Mouse (Mus musculus): ENCODE measurements around the gene Trappc11. TPM values are rescaled to one million over a fixed set of nuclear protein-coding genes. Genes with fewer than 3 reads are reported as not detected.
A peak's percentile ranks its signal among the peaks of the same experiment; 100 is the strongest.

Trappc11 gene
- 10 to 100 TPM; 22.5 to 25.7 TPM for total RNA-seq (2021)
- long read RNA-seq, experiment 1, full-length matches to known transcripts: 10 of 18 reads
- long read RNA-seq, experiment 1, partial matches to known transcripts: 7 of 18 reads
- long read RNA-seq, experiment 1, other reads (novel, unspliced or antisense): 1 of 18 reads
- long read RNA-seq, experiment 2, full-length matches to known transcripts: 11 of 23 reads
- long read RNA-seq, experiment 2, partial matches to known transcripts: 10 of 23 reads
- long read RNA-seq, experiment 2, other reads (novel, unspliced or antisense): 2 of 23 reads

DNA sequence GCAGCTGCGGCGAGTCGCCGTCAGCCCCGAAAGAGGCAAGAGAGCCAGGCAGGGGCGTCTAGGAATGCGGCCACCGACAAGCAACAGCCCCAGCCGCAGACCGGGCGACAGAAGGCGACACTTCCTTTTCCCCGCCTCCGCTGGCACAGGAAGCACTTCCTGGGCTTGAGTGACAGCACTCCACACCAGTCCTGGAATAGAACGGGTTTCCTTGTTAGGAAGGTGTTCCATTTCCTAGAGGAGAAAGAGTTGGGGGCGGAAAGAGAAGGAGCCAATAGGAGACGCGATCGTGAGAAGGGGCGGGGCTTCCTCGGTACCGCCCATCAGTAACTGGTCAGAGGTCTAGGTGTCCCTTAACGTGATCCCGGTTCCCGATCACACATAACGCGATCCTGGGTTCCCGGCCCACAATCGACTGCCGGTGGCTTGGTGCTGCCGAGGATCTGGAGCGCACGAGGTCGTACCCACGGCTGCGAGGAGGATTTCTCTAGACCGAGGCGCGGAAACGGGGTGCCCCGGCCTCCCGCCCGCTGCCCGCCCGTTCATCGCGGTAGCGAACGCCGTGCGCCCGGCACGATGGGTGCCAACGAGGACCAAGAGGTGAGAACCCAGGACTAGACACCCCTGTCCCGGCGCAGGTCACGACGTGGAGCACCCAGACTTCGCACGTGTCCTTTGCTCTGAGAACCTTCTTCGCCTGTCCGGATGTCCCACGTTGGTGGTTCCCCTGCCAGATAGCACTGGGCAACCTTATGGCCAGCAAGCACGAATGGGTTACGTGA, at the start of gene Trappc11, which contains the start of gene Rwdd4a:
TSS of gene Trappc11 (minus strand) at position 127 of the 782 bp plus-strand sequence.
TSS of gene Rwdd4a (plus strand) at position 321 of the 782 bp plus-strand sequence.
- peak; percentile 80 to 93 for DNase-seq (ENCODE audit: low spot score in 2 of 2)

DNA sequence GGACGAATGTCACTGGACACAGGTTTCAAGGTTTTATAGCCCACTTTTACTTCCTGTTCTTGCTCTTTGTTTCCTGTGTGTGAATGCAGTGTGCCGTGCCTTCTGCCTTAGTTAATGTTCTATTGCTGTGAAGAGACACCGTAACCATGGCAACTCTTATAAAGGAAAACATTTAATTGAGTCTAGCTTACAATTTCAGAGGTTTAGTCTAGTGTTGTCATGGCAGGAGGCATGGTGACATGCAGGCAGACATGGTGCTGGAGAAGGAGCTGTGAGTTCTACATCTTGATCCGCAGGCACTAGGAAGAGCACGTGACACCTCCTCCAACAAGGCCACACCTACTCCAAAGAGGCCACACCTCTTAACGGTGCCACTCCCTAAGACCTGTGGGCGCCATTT, 48.2 kb upstream of the Trappc11 start:
- DNase-seq (ENCODE audit: low spot score in 2 of 2): no peak

- no peak for DNase-seq (ENCODE audit: low spot score in 2 of 2)
Observed at GRCm38 (mm10) chr8:47573482-47573881, 40.2 kb upstream of the Trappc11 start.

- DNase-seq (ENCODE audit: low spot score in 2 of 2): peak; percentile 27 to 30
Observed at GRCm38 (mm10) chr8:47570161-47570560, 36.9 kb upstream of the Trappc11 start.

- no peak for DNase-seq (ENCODE audit: low spot score in 2 of 2)
Observed at GRCm38 (mm10) chr8:47568098-47568497, 34.8 kb upstream of the Trappc11 start.

DNA sequence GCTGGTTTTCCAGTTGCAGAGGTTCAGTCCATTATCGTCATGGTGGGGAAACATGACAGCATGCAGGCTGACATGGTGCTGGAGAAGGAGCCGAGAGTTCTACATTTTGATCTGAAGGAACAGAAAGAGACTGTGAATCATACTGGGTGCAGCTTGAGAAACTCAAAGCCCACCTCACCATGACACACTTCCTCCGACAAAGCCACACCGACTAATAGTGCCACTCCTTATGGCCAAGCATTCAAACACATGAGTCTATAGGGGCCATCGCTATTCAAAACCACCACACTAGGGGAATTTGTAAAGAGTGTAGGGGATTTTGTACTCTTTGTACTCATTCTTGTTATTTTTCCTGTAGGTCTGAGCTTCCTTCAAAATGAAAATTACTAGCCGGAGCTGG, 33.3 kb upstream of the Trappc11 start:
- DNase-seq (ENCODE audit: low spot score in 2 of 2): no peak

DNA sequence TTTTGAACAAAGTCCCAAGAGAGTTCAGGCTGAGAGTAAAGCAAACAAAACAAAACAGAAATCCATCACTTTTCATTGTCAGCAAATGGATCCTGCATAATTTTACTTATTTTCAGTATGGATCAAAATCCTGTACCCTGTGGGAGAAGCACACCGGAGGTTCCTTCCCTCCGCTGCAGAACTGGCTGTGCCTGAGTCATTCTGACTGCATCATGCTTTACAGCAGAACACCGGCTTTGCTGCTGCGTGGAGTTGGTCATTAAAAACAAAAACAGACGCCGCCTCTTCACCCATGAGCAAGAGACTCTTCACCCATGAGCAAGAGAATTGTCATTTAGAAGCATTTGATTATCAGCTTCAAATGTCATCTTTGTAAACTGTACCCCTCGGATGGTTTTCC, 27.5 kb upstream of the Trappc11 start:
- DNase-seq (ENCODE audit: low spot score in 2 of 2): no peak

- DNase-seq (ENCODE audit: low spot score in 2 of 2): no peak
Observed at GRCm38 (mm10) chr8:47558274-47558673, 25.0 kb upstream of the Trappc11 start.

GRCm38 (mm10) chr8:47556446-47556845, 23.2 kb upstream of the Trappc11 start:
- DNase-seq (ENCODE audit: low spot score in 2 of 2): no peak

GRCm38 (mm10) chr8:47553613-47554012, 20.3 kb upstream of the Trappc11 start:
- DNase-seq (ENCODE audit: low spot score in 2 of 2): no peak

GRCm38 (mm10) chr8:47547102-47547501, 13.8 kb upstream of the Trappc11 start:
- DNase-seq (ENCODE audit: low spot score in 2 of 2): no peak

DNA sequence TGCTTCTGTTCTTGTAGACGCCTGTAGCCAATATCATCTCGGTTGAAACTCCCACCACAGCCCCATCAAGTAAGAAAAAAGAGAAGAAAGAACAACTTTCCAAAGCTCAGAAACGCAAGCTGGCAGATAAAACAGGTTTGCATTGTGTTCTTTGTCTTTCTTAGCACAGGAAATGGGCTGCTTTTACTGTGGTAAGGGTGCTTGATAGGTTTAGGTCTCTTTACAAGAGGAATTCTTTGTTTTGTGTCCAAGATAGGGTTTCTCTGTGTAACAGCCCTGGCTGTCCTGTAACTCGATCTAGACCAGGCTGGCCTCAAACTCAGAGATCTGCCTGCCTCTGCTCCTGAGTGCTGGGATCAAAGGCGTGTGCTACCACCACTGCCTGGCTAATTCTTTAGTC, 10.8 kb upstream of the Trappc11 start:
- DNase-seq (ENCODE audit: low spot score in 2 of 2): no peak

DNA sequence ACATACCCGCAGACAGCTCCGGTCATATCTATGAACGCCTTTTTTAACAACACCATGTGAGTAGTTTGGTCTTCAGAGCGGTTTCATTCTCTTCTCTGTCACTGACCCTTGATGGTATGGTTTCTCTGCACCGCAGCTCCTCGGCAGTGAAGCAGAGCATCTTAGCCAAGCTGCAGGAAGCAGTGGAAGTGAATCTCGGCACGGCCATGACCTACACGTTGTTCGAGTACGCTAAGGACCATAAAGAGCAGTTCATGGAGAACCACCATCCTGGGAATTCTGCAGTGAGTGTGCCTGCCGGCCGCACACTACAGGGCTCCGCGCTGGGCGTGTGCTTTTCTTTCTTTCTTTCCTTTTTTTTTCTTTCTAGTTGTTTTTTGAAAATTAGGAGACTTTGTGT, 9.5 kb upstream of the Trappc11 start:
- no peak for DNase-seq (ENCODE audit: low spot score in 2 of 2)

GRCm38 (mm10) chr8:47538323-47538722, 5.1 kb upstream of the Trappc11 start:
- DNase-seq (ENCODE audit: low spot score in 2 of 2): no peak

GRCm38 (mm10) chr8:47528094-47528493, 5.2 kb downstream of the Trappc11 start:
- DNase-seq (ENCODE audit: low spot score in 2 of 2): no peak

- no peak for DNase-seq (ENCODE audit: low spot score in 2 of 2)
Observed at GRCm38 (mm10) chr8:47513601-47514000, 19.7 kb downstream of the Trappc11 start.

- DNase-seq (ENCODE audit: low spot score in 2 of 2): no peak
Observed at GRCm38 (mm10) chr8:47510930-47511329, 22.3 kb downstream of the Trappc11 start.

- DNase-seq (ENCODE audit: low spot score in 2 of 2): no peak
Observed at GRCm38 (mm10) chr8:47505431-47505830, 27.8 kb downstream of the Trappc11 start.

DNA sequence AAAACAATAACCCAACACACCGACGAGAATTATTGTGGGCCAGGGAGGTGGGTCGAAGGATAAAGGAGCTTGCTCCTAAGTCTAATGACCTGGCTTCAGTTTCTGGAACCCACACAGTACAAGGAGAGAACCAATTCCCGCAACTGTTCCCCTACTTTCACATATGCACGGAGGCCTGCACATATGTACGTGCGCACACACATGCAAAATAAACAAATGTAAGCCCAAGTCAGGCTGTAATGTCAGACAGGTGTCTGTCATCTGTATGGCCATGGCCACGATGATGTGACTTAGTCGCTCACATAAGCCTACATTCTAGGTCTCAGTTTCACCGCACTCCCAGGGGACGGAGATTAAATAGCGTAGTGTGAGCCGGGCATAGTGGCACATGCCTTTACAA, 30.7 kb downstream of the Trappc11 start:
- DNase-seq (ENCODE audit: low spot score in 2 of 2): no peak

- no peak for DNase-seq (ENCODE audit: low spot score in 2 of 2)
Observed at GRCm38 (mm10) chr8:47501994-47502393, 31.3 kb downstream of the Trappc11 start.

DNA sequence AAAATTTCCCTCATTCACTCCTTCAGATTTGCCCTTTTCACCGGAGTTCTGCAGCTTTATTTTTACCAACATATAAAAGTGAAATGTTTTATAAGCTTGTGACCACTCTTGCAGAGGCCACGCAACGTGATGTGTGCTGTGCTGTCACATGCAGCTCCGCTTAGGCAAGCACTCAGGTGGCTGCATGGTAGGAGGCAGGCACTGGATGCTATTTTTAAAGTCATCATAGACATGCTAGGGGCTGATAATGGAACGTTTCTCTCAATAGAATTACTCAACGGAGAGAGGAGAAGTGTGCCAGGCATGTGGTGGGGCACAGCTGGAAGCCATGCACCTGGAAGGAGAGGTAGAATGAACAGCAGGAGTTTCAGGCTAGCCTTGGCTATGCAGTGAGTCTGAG, 37.8 kb downstream of the Trappc11 start:
- no peak for DNase-seq (ENCODE audit: low spot score in 2 of 2)

GRCm38 (mm10) chr8:47494602-47495153, 38.6 kb downstream of the Trappc11 start:
- no peak for DNase-seq (ENCODE audit: low spot score in 2 of 2)
